Mouse (Mus musculus) limb, embryonic 13.5 days (tissue): ENCODE data around the gene Pigm. TPM values are rescaled to one million over a fixed set of nuclear protein-coding genes. Genes with fewer than 3 reads are reported as not detected.

Experiments
- ATAC-seq: fragments of 200-750 bp; cut with Nextera tagmentation; 2 replicates; pipeline ENCODE4 v1.8.0; 2017; ENCODE audit warnings: low read depth, moderate number of reproducible peaks, moderate TSS enrichment; ENCODE audit not compliant: low FRiP score
- H3K27ac ChIP-seq: fragments of 300-500 bp; sonication (generic); 2 replicates; pipeline ENCODE4 v1.5.1; 2015; ENCODE audit warnings: inconsistent platforms, mild to moderate bottlenecking, moderate library complexity
- H3K27me3 ChIP-seq: fragments of 300-500 bp; sonication (generic); 2 replicates; pipeline ENCODE4 v1.6.1; 2015; ENCODE audit warnings: mild to moderate bottlenecking, inconsistent platforms
- H3K36me3 ChIP-seq: fragments of 300-500 bp; sonication (generic); 2 replicates; pipeline ENCODE4 v1.6.1; 2015; ENCODE audit warnings: inconsistent platforms, mild to moderate bottlenecking, moderate library complexity
- H3K4me1 ChIP-seq: fragments of 300-500 bp; sonication (generic); 2 replicates; pipeline ENCODE4 v1.6.1; 2015; ENCODE audit warnings: inconsistent platforms
- H3K4me2 ChIP-seq: fragments of 300-500 bp; sonication (generic); replicated peaks from 2 replicates; pipeline ENCODE4 v1.6.1; 2015; ENCODE audit warnings: inconsistent platforms, mild to moderate bottlenecking, moderate library complexity
- H3K4me3 ChIP-seq: fragments of 300-500 bp; sonication (generic); 2 replicates; pipeline ENCODE4 v1.5.1; 2015; ENCODE audit warnings: moderate library complexity, mild to moderate bottlenecking, inconsistent platforms
- H3K9ac ChIP-seq: fragments of 300-500 bp; sonication (generic); 2 replicates; pipeline ENCODE4 v1.6.1; 2015; ENCODE audit warnings: mild to moderate bottlenecking, inconsistent platforms
- H3K9me3 ChIP-seq: fragments of 300-500 bp; sonication (generic); 2 replicates; pipeline ENCODE4 v1.6.1; 2016; ENCODE audit warnings: inconsistent platforms
- WGBS: fragments of 180-500 bp; shearing (Covaris S2); methylation state at CpG from one replicate; pipeline ENCODE4 v1.1.7; 2015; 5-methylcytosine and 5-hydroxymethylcytosine counted together
- polyA plus RNA-seq: library from polyadenylated mRNA; unstranded; fragments of >200 nt; fragmentation: Nextera tagmentation; extraction: Ambion mirVana; gene quantifications from 2 replicates; pipeline ENCODE4 v1.2.1, GENCODE M21; 2015

Gene Pigm
- polyA plus RNA-seq, 1 experiment from 2014 or later = 6.8 TPM

GRCm38 (mm10) chr1:172340729-172341321 is 35.5 kb upstream of the Pigm start, which contains the start of gene Kcnj10:
Kcnj10 (plus strand) TSS chr1:172341210.
- 3% methylated on average over 38 of the region's 38 CpGs for WGBS
- peaks cover 11% of the 10 kb centered on the region for H3K4me1 ChIP-seq
- peak within 1 kb of the TSS; percentile 43 for H3K4me3 ChIP-seq
- peak; percentile 91 for ATAC-seq
- peaks cover 70% of the 10 kb centered on the region for H3K27me3 ChIP-seq
- H3K9me3 ChIP-seq = no peaks in the 10 kb centered on the region
- no peaks in the 10 kb centered on the region for H3K36me3 ChIP-seq
- no peak within 1 kb of the TSS for H3K27ac ChIP-seq
- peak within 1 kb of the TSS; percentile 67 for H3K4me2 ChIP-seq
- no peak within 1 kb of the TSS for H3K9ac ChIP-seq

GRCm38 (mm10) chr1:172341386-172341785 is 35.0 kb upstream of the Pigm start:
- Histone ChIP-seq H3K4me3 (peak overlapping the region; percentile 43), H3K4me1 (peaks cover 11% of the 10 kb centered on the region), H3K9me3 (no peaks in the 10 kb centered on the region), H3K4me2 (peak overlapping the region; percentile 67), H3K9ac (no peak overlapping the region), H3K27ac (no peak overlapping the region), H3K36me3 (no peaks in the 10 kb centered on the region), H3K27me3 (peaks cover 72% of the 10 kb centered on the region)
- 20% methylated on average over 10 of the region's 10 CpGs for WGBS
- ATAC-seq = peak; percentile 24

GRCm38 (mm10) chr1:172342729-172343128 is 33.6 kb upstream of the Pigm start:
- Histone ChIP-seq H3K27ac (no peak overlapping the region), H3K4me2 (no peak overlapping the region), H3K9ac (no peak overlapping the region), H3K9me3 (no peaks in the 10 kb centered on the region), H3K4me1 (peaks cover 11% of the 10 kb centered on the region), H3K36me3 (no peaks in the 10 kb centered on the region), H3K27me3 (peaks cover 61% of the 10 kb centered on the region), H3K4me3 (no peak overlapping the region)
- 81% methylated on average over 3 of the region's 3 CpGs for WGBS
- ATAC-seq = no peak

GRCm38 (mm10) chr1:172343914-172344313 is 32.4 kb upstream of the Pigm start:
- Histone ChIP-seq H3K4me3 (no peak overlapping the region), H3K4me2 (no peak overlapping the region), H3K27me3 (peaks cover 53% of the 10 kb centered on the region), H3K4me1 (peaks cover 11% of the 10 kb centered on the region), H3K9ac (no peak overlapping the region), H3K36me3 (no peaks in the 10 kb centered on the region), H3K27ac (no peak overlapping the region), H3K9me3 (no peaks in the 10 kb centered on the region)
- 68% methylated on average over 3 of the region's 3 CpGs for WGBS
- no peak for ATAC-seq

- no peak overlapping the region for H3K27ac ChIP-seq
- no peak overlapping the region for H3K4me3 ChIP-seq
- no peak overlapping the region for H3K4me2 ChIP-seq
- H3K36me3 ChIP-seq = no peaks in the 10 kb centered on the region
- H3K9me3 ChIP-seq = no peaks in the 10 kb centered on the region
- H3K9ac ChIP-seq = no peak overlapping the region
- 75% methylated on average over 7 of the region's 7 CpGs for WGBS
- H3K4me1 ChIP-seq = peaks cover 12% of the 10 kb centered on the region
- ATAC-seq = no peak
- H3K27me3 ChIP-seq = peaks cover 53% of the 10 kb centered on the region
Measured at GRCm38 (mm10) chr1:172344820-172345219, 31.5 kb upstream of the Pigm start.

GRCm38 (mm10) chr1:172346707-172347106 is 29.6 kb upstream of the Pigm start:
- Histone ChIP-seq H3K36me3 (no peaks in the 10 kb centered on the region), H3K9me3 (no peaks in the 10 kb centered on the region), H3K4me3 (no peak overlapping the region), H3K9ac (no peak overlapping the region), H3K4me1 (peaks cover 9% of the 10 kb centered on the region), H3K4me2 (no peak overlapping the region), H3K27me3 (peaks cover 54% of the 10 kb centered on the region), H3K27ac (no peak overlapping the region)
- WGBS = 83% methylated on average over 10 of the region's 10 CpGs
- no peak for ATAC-seq

GRCm38 (mm10) chr1:172347382-172347781 is 29.0 kb upstream of the Pigm start:
- H3K4me1 ChIP-seq = peaks cover 9% of the 10 kb centered on the region
- H3K4me3 ChIP-seq = no peak overlapping the region
- no peak overlapping the region for H3K9ac ChIP-seq
- H3K27me3 ChIP-seq = peaks cover 53% of the 10 kb centered on the region
- H3K9me3 ChIP-seq = no peaks in the 10 kb centered on the region
- no peaks in the 10 kb centered on the region for H3K36me3 ChIP-seq
- H3K27ac ChIP-seq = no peak overlapping the region
- H3K4me2 ChIP-seq = no peak overlapping the region
- WGBS = 89% methylated on average over 12 of the region's 12 CpGs
- ATAC-seq = no peak

GRCm38 (mm10) chr1:172349504-172349903 is 26.8 kb upstream of the Pigm start:
- no peak overlapping the region for H3K4me3 ChIP-seq
- 77% methylated on average over 5 of the region's 5 CpGs for WGBS
- ATAC-seq = no peak
- peaks cover 9% of the 10 kb centered on the region for H3K4me1 ChIP-seq
- H3K4me2 ChIP-seq = no peak overlapping the region
- no peaks in the 10 kb centered on the region for H3K36me3 ChIP-seq
- no peak overlapping the region for H3K9ac ChIP-seq
- no peak overlapping the region for H3K27ac ChIP-seq
- H3K9me3 ChIP-seq = no peaks in the 10 kb centered on the region
- peaks cover 45% of the 10 kb centered on the region for H3K27me3 ChIP-seq

GRCm38 (mm10) chr1:172349916-172350812 is 26.2 kb upstream of the Pigm start:
- no peak overlapping the region for H3K4me3 ChIP-seq
- no peak overlapping the region for H3K9ac ChIP-seq
- peak overlapping the region; percentile 9; the same call in 1 of the 2 replicates for H3K4me2 ChIP-seq
- no peaks in the 10 kb centered on the region for H3K9me3 ChIP-seq
- WGBS = 13% methylated on average over 19 of the region's 19 CpGs
- H3K27ac ChIP-seq = no peak overlapping the region
- peaks cover 45% of the 10 kb centered on the region for H3K27me3 ChIP-seq
- no peaks in the 10 kb centered on the region for H3K36me3 ChIP-seq
- peak; percentile 57 for ATAC-seq
- H3K4me1 ChIP-seq = peaks cover 9% of the 10 kb centered on the region

- Histone ChIP-seq H3K4me1 (peaks cover 9% of the 10 kb centered on the region), H3K9ac (no peak overlapping the region), H3K9me3 (no peaks in the 10 kb centered on the region), H3K4me3 (no peak overlapping the region), H3K27me3 (peaks cover 46% of the 10 kb centered on the region), H3K36me3 (no peaks in the 10 kb centered on the region), H3K4me2 (no peak overlapping the region), H3K27ac (no peak overlapping the region)
- WGBS = 72% methylated on average over 6 of the region's 6 CpGs
- no peak for ATAC-seq
Measured at GRCm38 (mm10) chr1:172352001-172352400, 24.3 kb upstream of the Pigm start.

GRCm38 (mm10) chr1:172352453-172352852 is 23.9 kb upstream of the Pigm start:
- H3K27me3 ChIP-seq = peaks cover 46% of the 10 kb centered on the region
- no peak overlapping the region for H3K9ac ChIP-seq
- no peak overlapping the region for H3K4me2 ChIP-seq
- no peaks in the 10 kb centered on the region for H3K9me3 ChIP-seq
- no peaks in the 10 kb centered on the region for H3K36me3 ChIP-seq
- no peak overlapping the region for H3K27ac ChIP-seq
- 83% methylated on average over 3 of the region's 3 CpGs for WGBS
- peaks cover 9% of the 10 kb centered on the region for H3K4me1 ChIP-seq
- no peak overlapping the region for H3K4me3 ChIP-seq
- ATAC-seq = no peak

- no peaks in the 10 kb centered on the region for H3K9me3 ChIP-seq
- no peak for ATAC-seq
- no peak overlapping the region for H3K27ac ChIP-seq
- WGBS = 43% methylated on average over 3 of the region's 3 CpGs
- no peaks in the 10 kb centered on the region for H3K36me3 ChIP-seq
- peaks cover 30% of the 10 kb centered on the region for H3K27me3 ChIP-seq
- H3K4me2 ChIP-seq = no peak overlapping the region
- no peak overlapping the region for H3K9ac ChIP-seq
- H3K4me3 ChIP-seq = no peak overlapping the region
- H3K4me1 ChIP-seq = peaks cover 3% of the 10 kb centered on the region
Measured at GRCm38 (mm10) chr1:172355336-172355735, 21.0 kb upstream of the Pigm start.
